Mouse (Mus musculus) limb, embryonic 11.5 days (tissue): ENCODE results near the gene Tenm2. TPM values are rescaled to one million over a fixed set of nuclear protein-coding genes. Genes with fewer than 3 reads are reported as not detected.

ENCODE experiments used
- ATAC-seq: fragments of 200-750 bp; cut with Nextera tagmentation; 2 replicates; pipeline ENCODE4 v1.8.0; 2017; ENCODE audit warnings: low read depth; ENCODE audit not compliant: insufficient number of reproducible peaks, low FRiP score, low TSS enrichment
- DNase-seq: peaks from one replicate; pipeline ENCODE4 v3.0.0-alpha.2; 2015; ENCODE audit warnings: low spot score
- H3K27ac ChIP-seq: fragments of 300-500 bp; sonication (generic); replicated peaks from 2 replicates; pipeline ENCODE4 v1.5.1; 2014; ENCODE audit warnings: low read depth, mild to moderate bottlenecking, low read length
- H3K27me3 ChIP-seq: fragments of 300-500 bp; sonication (generic); 2 replicates; pipeline ENCODE4 v1.6.1; 2014; ENCODE audit warnings: mild to moderate bottlenecking, low read length, mixed read lengths; ENCODE audit not compliant: control insufficient read depth, insufficient read depth
- H3K36me3 ChIP-seq: fragments of 300-500 bp; sonication (generic); 2 replicates; pipeline ENCODE4 v1.6.1; 2014; ENCODE audit warnings: mild to moderate bottlenecking, low read length, moderate library complexity, mixed read lengths; ENCODE audit not compliant: control insufficient read depth, insufficient read depth
- H3K4me1 ChIP-seq: fragments of 300-500 bp; sonication (generic); 2 replicates; pipeline ENCODE4 v1.6.1; 2014; ENCODE audit warnings: low read length, mixed read lengths; ENCODE audit not compliant: control insufficient read depth, insufficient read depth
- H3K4me2 ChIP-seq: fragments of 300-500 bp; sonication (generic); 2 replicates; pipeline ENCODE4 v1.6.1; 2014; ENCODE audit warnings: low read depth, mild to moderate bottlenecking, moderate library complexity; ENCODE audit not compliant: severe bottlenecking
- H3K4me3 ChIP-seq: fragments of 300-500 bp; sonication (generic); 2 replicates; pipeline ENCODE4 v1.5.1; 2014; ENCODE audit warnings: low read depth, low read length
- H3K9ac ChIP-seq: fragments of 300-500 bp; sonication (generic); 2 replicates; pipeline ENCODE4 v1.6.1; 2014; ENCODE audit warnings: mild to moderate bottlenecking, low read length
- H3K9me3 ChIP-seq: fragments of 300-500 bp; sonication (generic); 2 replicates; pipeline ENCODE4 v1.6.1; 2016; ENCODE audit warnings: low read length; ENCODE audit not compliant: control insufficient read depth
- WGBS: fragments of 180-500 bp; shearing (Covaris S2); extraction: QIAGEN DNeasy Blood & Tissue Kit; methylation state at CpG from one replicate; pipeline ENCODE4 v1.1.7; 2014; 5-methylcytosine and 5-hydroxymethylcytosine counted together
- polyA plus RNA-seq: library from polyadenylated mRNA; unstranded; fragments of >200 nt; fragmentation: Nextera tagmentation; extraction: Ambion mirVana; gene quantifications from 2 replicates; pipeline ENCODE4 v1.2.1, GENCODE M21; 2014

Tenm2 gene
- polyA plus RNA-seq, 1 experiment from 2014 or later, result 0.44 TPM

GRCm38 (mm10) chr11:36013179-36013578, 1222.6 kb downstream of the Tenm2 start:
- H3K4me1 ChIP-seq, result no peaks in the 10 kb centered on the region
- WGBS, result 79% methylated on average over 4 of the region's 4 CpGs

GRCm38 (mm10) chr11:36009281-36010208, 1226.2 kb downstream of the Tenm2 start:
- no peak for DNase-seq
- Histone ChIP-seq H3K9me3 (no peaks in the 10 kb centered on the region), H3K27me3 (no peaks in the 10 kb centered on the region), H3K4me2 (no peak overlapping the region), H3K9ac (no peak overlapping the region), H3K27ac (no peak overlapping the region), H3K36me3 (no peaks in the 10 kb centered on the region), H3K4me3 (no peak overlapping the region), H3K4me1 (no peaks in the 10 kb centered on the region)
- WGBS, result 57% methylated on average over 11 of the region's 11 CpGs
- ATAC-seq, result no peak

More at GRCm38 (mm10) chr11:36013179-36013578, 1222.6 kb downstream of the Tenm2 start:
- Histone ChIP-seq H3K27me3 (no peaks in the 10 kb centered on the region), H3K9ac (no peak overlapping the region), H3K4me3 (no peak overlapping the region), H3K27ac (no peak overlapping the region), H3K4me2 (no peak overlapping the region), H3K9me3 (no peaks in the 10 kb centered on the region), H3K36me3 (no peaks in the 10 kb centered on the region)
- no peak for ATAC-seq
- no peak for DNase-seq

- no peaks in the 10 kb centered on the region for H3K36me3 ChIP-seq
- DNase-seq (no peak), ATAC-seq (no peak)
- no peaks in the 10 kb centered on the region for H3K9me3 ChIP-seq
- H3K9ac ChIP-seq, result no peak overlapping the region
- no peak overlapping the region for H3K4me2 ChIP-seq
- peaks cover 13% of the 10 kb centered on the region; the same call in 1 of the 2 replicates for H3K27me3 ChIP-seq
- WGBS, result 55% methylated on average over 4 of the region's 4 CpGs
- no peak overlapping the region for H3K27ac ChIP-seq
- H3K4me3 ChIP-seq, result no peak overlapping the region
- H3K4me1 ChIP-seq, result no peaks in the 10 kb centered on the region
Measured at GRCm38 (mm10) chr11:36002900-36003299, 1232.9 kb downstream of the Tenm2 start.

- ATAC-seq (peak; percentile 81), DNase-seq (peak; percentile 97)
- peak overlapping the region; percentile 36 for H3K4me2 ChIP-seq
- no peak overlapping the region for H3K27ac ChIP-seq
- peak overlapping the region; percentile 17 for H3K4me3 ChIP-seq
- WGBS, result 6% methylated on average over 28 of the region's 28 CpGs
- no peak overlapping the region for H3K9ac ChIP-seq
- H3K9me3 ChIP-seq, result no peaks in the 10 kb centered on the region
- H3K27me3 ChIP-seq, result peaks cover 13% of the 10 kb centered on the region; the same call in 1 of the 2 replicates
- no peaks in the 10 kb centered on the region for H3K36me3 ChIP-seq
- H3K4me1 ChIP-seq, result no peaks in the 10 kb centered on the region
Measured at GRCm38 (mm10) chr11:36001282-36001970, 1234.3 kb downstream of the Tenm2 start.

GRCm38 (mm10) chr11:36000585-36001281, 1235.0 kb downstream of the Tenm2 start:
- 5% methylated on average over 10 of the region's 10 CpGs for WGBS
- Histone ChIP-seq H3K36me3 (no peaks in the 10 kb centered on the region), H3K9me3 (no peaks in the 10 kb centered on the region), H3K27ac (no peak overlapping the region), H3K4me2 (peak overlapping the region; percentile 36), H3K9ac (no peak overlapping the region), H3K4me1 (no peaks in the 10 kb centered on the region), H3K4me3 (peak overlapping the region; percentile 17), H3K27me3 (peaks cover 13% of the 10 kb centered on the region; the same call in 1 of the 2 replicates)
- ATAC-seq (peak; percentile 36), DNase-seq (no peak)

GRCm38 (mm10) chr11:36000038-36000437, 1235.7 kb downstream of the Tenm2 start:
- H3K27me3 ChIP-seq, result peaks cover 13% of the 10 kb centered on the region; the same call in 1 of the 2 replicates

GRCm38 (mm10) chr11:35998048-35998447, 1237.7 kb downstream of the Tenm2 start:
- WGBS, result 80% methylated on average over 12 of the region's 12 CpGs
- no peak for ATAC-seq
- Histone ChIP-seq H3K4me1 (no peaks in the 10 kb centered on the region), H3K9ac (no peak overlapping the region), H3K4me2 (no peak overlapping the region), H3K4me3 (no peak overlapping the region), H3K9me3 (no peaks in the 10 kb centered on the region), H3K27ac (no peak overlapping the region), H3K27me3 (peaks cover 11% of the 10 kb centered on the region; the same call in 1 of the 2 replicates), H3K36me3 (no peaks in the 10 kb centered on the region)
- DNase-seq, result no peak

More at GRCm38 (mm10) chr11:36000038-36000437, 1235.7 kb downstream of the Tenm2 start:
- H3K27ac ChIP-seq, result no peak overlapping the region
- DNase-seq (no peak), ATAC-seq (no peak)
- WGBS, result 11% methylated on average over 4 of the region's 4 CpGs
- no peaks in the 10 kb centered on the region for H3K4me1 ChIP-seq
- no peaks in the 10 kb centered on the region for H3K9me3 ChIP-seq
- no peak overlapping the region for H3K4me2 ChIP-seq
- no peak overlapping the region for H3K4me3 ChIP-seq
- no peaks in the 10 kb centered on the region for H3K36me3 ChIP-seq
- H3K9ac ChIP-seq, result no peak overlapping the region

- Histone ChIP-seq H3K27me3 (peaks cover 7% of the 10 kb centered on the region; the same call in 1 of the 2 replicates), H3K4me2 (no peak overlapping the region), H3K4me1 (no peaks in the 10 kb centered on the region), H3K9ac (no peak overlapping the region), H3K9me3 (no peaks in the 10 kb centered on the region), H3K36me3 (no peaks in the 10 kb centered on the region), H3K27ac (no peak overlapping the region), H3K4me3 (no peak overlapping the region)
- DNase-seq, result no peak
- ATAC-seq, result no peak
Measured at GRCm38 (mm10) chr11:35995310-35995709, 1240.5 kb downstream of the Tenm2 start.
